Mouse (Mus musculus) skeletal muscle tissue, postnatal 0 days (tissue): ENCODE data around the gene Pax3. TPM values are rescaled to one million over a fixed set of nuclear protein-coding genes. Genes with fewer than 3 reads are reported as not detected.

Experiments
- polyA plus RNA-seq: library from polyadenylated mRNA; unstranded; fragments of >200 nt; fragmentation: Nextera tagmentation; extraction: Ambion mirVana; gene quantifications from 2 replicates; pipeline ENCODE4 v1.2.1, GENCODE M21; 2015

Pax3 gene
- 0.12 TPM in 2 replicates for polyA plus RNA-seq

DNA sequence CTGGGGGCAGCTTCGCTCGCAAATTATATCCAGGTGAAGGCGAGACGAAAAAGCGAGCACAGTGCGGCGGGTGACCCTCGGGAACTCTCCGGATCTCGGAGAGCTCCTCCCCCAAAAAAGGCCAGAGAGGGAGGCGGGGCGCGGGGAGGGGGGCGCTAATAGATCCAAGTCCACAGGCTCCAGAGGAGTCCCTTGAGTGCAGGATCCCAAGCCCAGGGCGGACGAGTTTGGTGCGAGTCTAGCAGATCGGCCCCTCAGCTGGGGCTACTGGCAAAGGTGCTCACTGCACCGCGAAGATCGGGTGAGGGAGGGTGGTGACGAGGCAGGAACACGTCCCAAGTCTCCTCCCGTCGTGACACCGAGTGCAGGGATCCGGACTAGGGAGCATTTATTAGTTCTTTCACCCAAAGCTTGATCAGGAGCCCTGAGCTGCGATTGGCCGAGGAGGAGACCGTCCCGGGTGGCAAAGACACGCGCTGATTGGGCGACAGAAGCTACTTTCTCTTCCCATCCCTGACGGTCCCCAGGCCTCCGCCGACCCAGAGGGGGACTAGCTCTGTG is at the start of gene Pax3:
TSS of gene Pax3 (minus strand) at position 384 of the 561 bp plus-strand sequence.

Other genes starting within 250 kb of the Pax3 start
- gene Sgpp2, start 113.2 kb upstream of the Pax3 start, polyA plus RNA-seq: 0.06 and 0.17 TPM in 2 replicates